Mouse (Mus musculus) G1E (cell line): Measurements from ENCODE around the gene Erf. TPM values are rescaled to one million over a fixed set of nuclear protein-coding genes. Genes with fewer than 3 reads are reported as not detected.

Experiments
- ATAC-seq: 2 replicates; pipeline ENCODE4 v1.8.0; 2016; ENCODE audit warnings: mild to moderate bottlenecking; ENCODE audit not compliant: insufficient number of reproducible peaks, poor library complexity, low FRiP score, severe bottlenecking; ENCODE audit errors: extremely low read depth
- DNase-seq: peaks from one replicate; pipeline ENCODE4 v3.0.0; 2012; ENCODE audit warnings: low spot score
- H3K27me3 ChIP-seq: 2 replicates; pipeline ENCODE4 v1.6.1; 2012; ENCODE audit warnings: mild to moderate bottlenecking, low read length, inconsistent platforms; ENCODE audit not compliant: insufficient read depth
- H3K36me3 ChIP-seq: replicated peaks from 2 replicates; pipeline ENCODE3; 2012; ENCODE audit warnings: mild to moderate bottlenecking, inconsistent platforms
- H3K4me1 ChIP-seq: 2 replicates; pipeline ENCODE4 v1.6.1; 2012; ENCODE audit warnings: low read depth, low read length, inconsistent platforms, mixed read lengths; ENCODE audit not compliant: insufficient read depth
- H3K4me3 ChIP-seq: 2 replicates; pipeline ENCODE4 v1.5.1; 2012; ENCODE audit warnings: low read depth, mild to moderate bottlenecking, inconsistent platforms, low read length, moderate library complexity, mixed read lengths
- H3K9me3 ChIP-seq: replicated peaks from 2 replicates; pipeline ENCODE4 v1.6.1; 2012; ENCODE audit warnings: inconsistent platforms
- CTCF ChIP-seq: IDR thresholded peaks from 2 replicates; pipeline ENCODE4 v1.5.1; 2012; ENCODE audit warnings: low read depth, low read length, inconsistent platforms, mixed read lengths
- GATA1 ChIP-seq: IDR thresholded peaks from 2 replicates; pipeline ENCODE4 v1.6.1; 2012; ENCODE audit warnings: borderline replicate concordance, low read length, inconsistent platforms, mixed read lengths
- GATA2 ChIP-seq: IDR thresholded peaks from 2 replicates; pipeline ENCODE4 v1.6.1; 2012; ENCODE audit warnings: low read depth, low read length, inconsistent platforms, borderline replicate concordance
- POLR2AphosphoS5 ChIP-seq: IDR thresholded peaks from 2 replicates; pipeline ENCODE4 v1.6.1; 2012; ENCODE audit warnings: low read depth, low read length, inconsistent platforms; ENCODE audit not compliant: insufficient replicate concordance
- TAL1 ChIP-seq: conservative IDR thresholded peaks from 2 replicates; pipeline ENCODE4 v1.6.1; 2012; ENCODE audit warnings: low read depth, low read length, inconsistent platforms, mixed read lengths
- polyA plus RNA-seq: library from polyadenylated mRNA; stranded (reverse); fragments of >175 nt; gene quantifications from 2 replicates; pipeline ENCODE4 v1.2.3, GENCODE M21; 2012
- total RNA-seq, 2 experiments: library from RNA; stranded (forward) in 1 of 2; stranded (reverse) in 1 of 2; fragments of 200-1000 nt in 1 of 2; fragments of >200 nt in 1 of 2; fragmentation: Nextera tagmentation in 1 of 2; gene quantifications; 2 replicates each; pipeline ENCODE4 v1.2.3; 2014 to 2017

Gene Erf
- total and polyA plus RNA-seq, 3 experiments: 6.9 to 97.7 (median 31.5) TPM

GRCm38 (mm10) chr7:25293191-25293739 is 42.7 kb upstream of the Erf start:
- peaks cover 84% of the 10 kb centered on the region for H3K36me3 ChIP-seq
- no peaks in the 10 kb centered on the region for H3K27me3 ChIP-seq
- peaks cover 66% of the 10 kb centered on the region for H3K4me1 ChIP-seq
- H3K9me3 ChIP-seq: peaks cover 10% of the 10 kb centered on the region
- DNase-seq: no peak
- TF ChIP-seq POLR2AphosphoS5 (no peak), CTCF (no peak), GATA1 (no peak), GATA2 (no peak), TAL1 (no peak)
- ATAC-seq: no peak
- no peak overlapping the region for H3K4me3 ChIP-seq

- TF ChIP-seq GATA2: no peak
- no peak for TF ChIP-seq POLR2AphosphoS5
- TF ChIP-seq CTCF: no peak
- TF ChIP-seq TAL1: no peak
- TF ChIP-seq GATA1: no peak
- Histone ChIP-seq H3K9me3 (peaks cover 10% of the 10 kb centered on the region), H3K27me3 (no peaks in the 10 kb centered on the region), H3K4me3 (no peak overlapping the region), H3K36me3 (peaks cover 95% of the 10 kb centered on the region), H3K4me1 (peaks cover 66% of the 10 kb centered on the region)
- ATAC-seq (no peak), DNase-seq (no peak)
These were observed 41.5 kb upstream of the Erf start for GRCm38 (mm10) chr7:25292107-25292506.

- TF ChIP-seq CTCF (no peak), GATA2 (no peak), TAL1 (no peak), POLR2AphosphoS5 (no peak), GATA1 (no peak)
These were observed 40.4 kb upstream of the Erf start for GRCm38 (mm10) chr7:25290911-25291310.

GRCm38 (mm10) chr7:25290463-25290862 is 39.9 kb upstream of the Erf start:
- Histone ChIP-seq H3K4me1 (peaks cover 67% of the 10 kb centered on the region), H3K27me3 (no peaks in the 10 kb centered on the region), H3K36me3 (peaks cover 100% of the 10 kb centered on the region), H3K4me3 (no peak overlapping the region), H3K9me3 (peaks cover 10% of the 10 kb centered on the region)
- DNase-seq (no peak), ATAC-seq (no peak)
- TF ChIP-seq CTCF (no peak), GATA1 (no peak), TAL1 (no peak), GATA2 (no peak), POLR2AphosphoS5 (no peak)

More at GRCm38 (mm10) chr7:25290911-25291310, 40.4 kb upstream of the Erf start:
- peaks cover 64% of the 10 kb centered on the region for H3K4me1 ChIP-seq
- no peak for ATAC-seq
- no peaks in the 10 kb centered on the region for H3K27me3 ChIP-seq
- no peak overlapping the region for H3K4me3 ChIP-seq
- no peak for DNase-seq
- H3K9me3 ChIP-seq: peaks cover 10% of the 10 kb centered on the region
- peaks cover 100% of the 10 kb centered on the region for H3K36me3 ChIP-seq

GRCm38 (mm10) chr7:25289925-25290324 is 39.4 kb upstream of the Erf start:
- Histone ChIP-seq H3K27me3 (no peaks in the 10 kb centered on the region), H3K4me3 (no peak overlapping the region), H3K4me1 (peaks cover 67% of the 10 kb centered on the region), H3K36me3 (peaks cover 100% of the 10 kb centered on the region), H3K9me3 (peaks cover 10% of the 10 kb centered on the region)
- TF ChIP-seq CTCF (no peak), TAL1 (no peak), GATA1 (no peak), GATA2 (no peak), POLR2AphosphoS5 (no peak)
- ATAC-seq: no peak; the same call in 1 of the 2 replicates
- no peak for DNase-seq

- peaks cover 100% of the 10 kb centered on the region for H3K36me3 ChIP-seq
- peak overlapping the region; percentile 21; the same call in 1 of the 2 replicates for H3K4me3 ChIP-seq
- peaks cover 10% of the 10 kb centered on the region for H3K9me3 ChIP-seq
- no peaks in the 10 kb centered on the region for H3K27me3 ChIP-seq
- no peak for TF ChIP-seq GATA2
- TF ChIP-seq CTCF: no peak
- no peak for TF ChIP-seq TAL1
- no peak for TF ChIP-seq GATA1
- no peak for TF ChIP-seq POLR2AphosphoS5
- DNase-seq: no peak
- ATAC-seq: no peak
- H3K4me1 ChIP-seq: peaks cover 73% of the 10 kb centered on the region
These were observed 38.2 kb upstream of the Erf start for GRCm38 (mm10) chr7:25288721-25289120.
